Mouse (Mus musculus) lung, embryonic 16.5 days (tissue): ENCODE measurements around the gene Olfr104-ps. TPM values are rescaled to one million over a fixed set of nuclear protein-coding genes. Genes with fewer than 3 reads are reported as not detected.

Experiments used
- polyA plus RNA-seq: library from polyadenylated mRNA; unstranded; fragments of >200 nt; fragmentation: Nextera tagmentation; extraction: Ambion mirVana; gene quantifications from 2 replicates; pipeline ENCODE4 v1.2.1, GENCODE M21; 2015

Gene Olfr104-ps
- polyA plus RNA-seq, 1 experiment from 2014 or later = not detected

Other genes with a start within 250 kb of the Olfr104-ps start
- gene Olfr92, start 239.5 kb upstream of the Olfr104-ps start, polyA plus RNA-seq = not detected in 2 replicates
- not detected in 2 replicates for gene Olfr93, start 198.1 kb upstream of the Olfr104-ps start, polyA plus RNA-seq
- 0.28 and 1.1 TPM in 2 replicates for gene Ubd, start 165.7 kb upstream of the Olfr104-ps start, polyA plus RNA-seq
- not detected in 2 replicates for gene Olfr94, start 158.6 kb upstream of the Olfr104-ps start, polyA plus RNA-seq
- not detected in 2 replicates for gene Olfr95, start 146.5 kb upstream of the Olfr104-ps start, polyA plus RNA-seq
- gene Olfr96, start 139.4 kb upstream of the Olfr104-ps start, polyA plus RNA-seq = not detected in 2 replicates
- not detected in 2 replicates for gene Olfr97, start 122.3 kb upstream of the Olfr104-ps start, polyA plus RNA-seq
- not detected in 2 replicates for gene Olfr98, start 95.8 kb upstream of the Olfr104-ps start, polyA plus RNA-seq
- gene H2-M3, start 89.4 kb upstream of the Olfr104-ps start, polyA plus RNA-seq = 2.3 and 3.1 TPM in 2 replicates
- not detected in 2 replicates for gene Olfr99, start 76.1 kb upstream of the Olfr104-ps start, polyA plus RNA-seq
- gene Olfr101, start 55.3 kb upstream of the Olfr104-ps start, polyA plus RNA-seq = not detected in 2 replicates
- gene Olfr102, start 42.5 kb upstream of the Olfr104-ps start, polyA plus RNA-seq = not detected in 2 replicates
- gene Olfr103, start 19.9 kb upstream of the Olfr104-ps start, polyA plus RNA-seq = not detected in 2 replicates
- gene Olfr105-ps, start 19.5 kb downstream of the Olfr104-ps start, polyA plus RNA-seq = not detected in 2 replicates
- gene Olfr106-ps, start 30.8 kb downstream of the Olfr104-ps start, polyA plus RNA-seq = not detected in 2 replicates
- not detected in 2 replicates for gene Olfr107, start 39.6 kb downstream of the Olfr104-ps start, polyA plus RNA-seq
- not detected in 2 replicates for gene Olfr108, start 85.9 kb downstream of the Olfr104-ps start, polyA plus RNA-seq
- not detected in 2 replicates for gene Olfr109, start 99.3 kb downstream of the Olfr104-ps start, polyA plus RNA-seq
- gene H2-M2, start 124.0 kb downstream of the Olfr104-ps start, polyA plus RNA-seq = not detected in 2 replicates
- not detected in 2 replicates for gene Olfr110, start 132.9 kb downstream of the Olfr104-ps start, polyA plus RNA-seq
- gene Olfr111, start 148.4 kb downstream of the Olfr104-ps start, polyA plus RNA-seq = not detected in 2 replicates
- not detected in 2 replicates for gene Olfr112, start 209.9 kb downstream of the Olfr104-ps start, polyA plus RNA-seq
- gene Olfr113, start 218.1 kb downstream of the Olfr104-ps start, polyA plus RNA-seq = not detected in 2 replicates
- not detected in 2 replicates for gene Olfr114, start 233.2 kb downstream of the Olfr104-ps start, polyA plus RNA-seq